Mouse (Mus musculus) embryonic facial prominence, embryonic 13.5 days (tissue): ENCODE results near the gene Ttc33. TPM values are rescaled to one million over a fixed set of nuclear protein-coding genes. Genes with fewer than 3 reads are reported as not detected.

Experiments used
- ATAC-seq: fragments of 200-750 bp; cut with Nextera tagmentation; 2 replicates; pipeline ENCODE4 v1.8.0; 2017; ENCODE audit warnings: low read depth; ENCODE audit not compliant: insufficient number of reproducible peaks, insufficient read depth, low FRiP score, low TSS enrichment
- H3K27ac ChIP-seq: fragments of 300-500 bp; sonication (generic); 2 replicates; pipeline ENCODE4 v1.5.1; 2015; ENCODE audit warnings: moderate library complexity, mild to moderate bottlenecking, inconsistent platforms
- H3K27me3 ChIP-seq: fragments of 300-500 bp; sonication (generic); 2 replicates; pipeline ENCODE4 v1.6.1; 2015; ENCODE audit warnings: mild to moderate bottlenecking, inconsistent platforms
- H3K36me3 ChIP-seq: fragments of 300-500 bp; sonication (generic); 2 replicates; pipeline ENCODE4 v1.6.1; 2015; ENCODE audit warnings: mild to moderate bottlenecking, inconsistent platforms
- H3K4me1 ChIP-seq: fragments of 300-500 bp; sonication (generic); 2 replicates; pipeline ENCODE4 v1.6.1; 2015; ENCODE audit warnings: inconsistent platforms
- H3K4me2 ChIP-seq: fragments of 300-500 bp; sonication (generic); 2 replicates; pipeline ENCODE4 v1.6.1; 2015; ENCODE audit warnings: moderate library complexity, mild to moderate bottlenecking, inconsistent platforms
- H3K4me3 ChIP-seq: fragments of 300-500 bp; sonication (generic); 2 replicates; pipeline ENCODE4 v1.5.1; 2015; ENCODE audit warnings: mild to moderate bottlenecking, inconsistent platforms
- H3K9ac ChIP-seq: fragments of 300-500 bp; sonication (generic); 2 replicates; pipeline ENCODE4 v1.6.1; 2015; ENCODE audit warnings: mild to moderate bottlenecking, inconsistent platforms
- H3K9me3 ChIP-seq: fragments of 300-500 bp; sonication (generic); 2 replicates; pipeline ENCODE4 v1.6.1; 2016; ENCODE audit warnings: inconsistent platforms
- WGBS: fragments of 180-500 bp; shearing (Covaris S2); methylation state at CpG from one replicate; pipeline ENCODE4 v1.1.7; 2015; ENCODE audit warnings: mixed read lengths; 5-methylcytosine and 5-hydroxymethylcytosine counted together
- polyA plus RNA-seq: library from polyadenylated mRNA; unstranded; fragments of >200 nt; fragmentation: Nextera tagmentation; extraction: Ambion mirVana; gene quantifications from 2 replicates; pipeline ENCODE4 v1.2.1, GENCODE M21; 2015

Ttc33 gene
- 40.5 and 48.3 TPM in 2 replicates for polyA plus RNA-seq

DNA sequence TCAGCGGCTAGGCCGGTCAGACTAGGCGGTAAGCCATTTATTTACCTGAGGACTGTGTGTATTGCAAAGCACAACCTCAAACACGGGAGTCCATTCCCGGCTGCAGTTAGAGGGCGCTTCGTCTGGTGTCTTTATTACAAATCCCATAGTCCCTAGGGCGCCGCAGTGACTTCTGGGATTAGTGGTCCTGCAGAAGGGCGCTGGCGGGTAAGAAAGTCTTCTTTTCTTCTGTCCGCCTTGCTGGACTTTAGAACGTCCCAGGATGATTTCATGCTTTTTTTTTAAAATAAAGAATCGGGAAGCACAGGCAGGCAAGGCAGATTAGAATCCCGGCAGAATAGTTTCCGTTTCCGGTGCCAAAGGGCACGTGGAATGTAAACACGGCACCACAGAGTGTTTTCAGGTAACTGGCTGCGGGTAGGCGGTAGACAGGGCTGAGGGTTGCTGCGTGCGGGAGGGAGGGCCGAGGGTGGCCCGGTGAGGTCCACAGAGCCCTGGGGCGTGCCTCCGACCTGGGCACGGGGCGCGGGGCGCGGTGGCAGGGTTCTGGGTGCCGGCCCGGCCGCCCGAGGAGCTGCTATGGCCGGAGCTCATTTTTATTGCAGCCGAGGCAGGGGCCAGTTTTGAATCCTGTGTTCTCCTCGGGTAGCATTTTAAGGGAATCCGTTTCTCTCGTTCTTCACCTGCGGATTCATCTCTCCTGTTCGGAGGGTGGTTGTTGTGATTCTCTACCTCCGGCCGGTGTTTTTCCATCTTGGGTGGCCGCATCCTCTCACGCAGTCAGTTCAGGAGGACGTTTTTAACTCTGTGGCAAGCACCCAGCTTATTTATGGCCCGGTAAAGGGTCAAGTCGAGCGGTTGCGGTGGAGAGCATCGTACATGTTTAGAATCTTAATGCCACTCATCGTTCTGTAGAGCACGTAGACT lies at the start of gene Ttc33:
Gene Ttc33, plus strand, starts transcription at position 160 of the 927 bp plus-strand sequence.
- H3K4me1 ChIP-seq: peaks cover 16% of the 10 kb centered on the region
- no peaks in the 10 kb centered on the region for H3K9me3 ChIP-seq
- H3K27me3 ChIP-seq: no peaks in the 10 kb centered on the region
- peak within 1 kb of the TSS; percentile 86 for H3K9ac ChIP-seq
- ATAC-seq: peak; percentile 77
- H3K4me3 ChIP-seq: peak within 1 kb of the TSS; percentile 92
- peak within 1 kb of the TSS; percentile 68 for H3K4me2 ChIP-seq
- peaks cover 11% of the 10 kb centered on the region for H3K36me3 ChIP-seq
- H3K27ac ChIP-seq: peak within 1 kb of the TSS; percentile 88
- under 1% methylated on average over 55 of the region's 55 CpGs for WGBS

DNA sequence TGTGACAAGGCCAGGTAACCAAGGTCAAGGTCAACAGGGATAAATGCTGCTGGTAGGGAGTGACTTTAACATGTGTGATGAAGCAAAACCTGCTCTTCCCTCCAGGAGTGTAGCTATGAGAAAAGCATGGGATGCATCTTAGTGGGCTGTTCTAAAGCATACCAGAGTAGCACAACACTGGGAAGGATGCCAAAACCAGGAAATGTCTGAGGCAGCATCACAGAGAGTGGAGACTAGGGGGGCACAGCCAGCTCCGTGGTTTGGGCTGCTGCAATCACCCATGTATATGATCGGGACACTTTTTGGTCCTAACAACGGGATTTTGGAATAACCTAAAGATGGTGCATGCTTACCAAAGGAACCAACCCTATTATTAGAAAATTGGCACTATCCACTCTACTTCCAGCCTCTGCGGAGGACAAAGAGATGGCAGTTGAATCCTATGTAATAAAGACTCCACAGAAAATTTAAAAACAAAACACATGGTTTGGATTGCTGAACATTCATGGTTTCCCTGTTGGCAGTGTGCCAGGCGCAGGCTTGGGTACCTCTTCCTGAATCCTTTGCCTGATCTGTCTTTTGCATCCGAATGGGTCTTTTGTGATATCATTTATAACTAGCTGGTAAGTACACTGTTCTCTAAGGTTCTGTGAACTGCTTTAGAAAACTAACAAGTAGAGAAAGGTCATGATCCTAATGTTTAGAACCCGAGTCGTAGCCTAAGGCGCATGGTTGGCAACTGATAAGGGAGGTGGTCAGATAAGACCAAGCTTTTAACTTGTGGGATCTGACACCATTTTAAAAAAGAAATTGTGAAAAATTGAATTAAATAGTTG lies 47.1 kb upstream of the Ttc33 start:
- Histone ChIP-seq H3K9me3 (no peaks in the 10 kb centered on the region), H3K27me3 (no peaks in the 10 kb centered on the region), H3K27ac (peak overlapping the region; percentile 68), H3K4me1 (peaks cover 13% of the 10 kb centered on the region), H3K4me3 (no peak overlapping the region), H3K4me2 (peak overlapping the region; percentile 26), H3K9ac (no peak overlapping the region), H3K36me3 (no peaks in the 10 kb centered on the region)
- ATAC-seq: peak; percentile 79
- WGBS: 48% methylated on average over 9 of the region's 9 CpGs

DNA sequence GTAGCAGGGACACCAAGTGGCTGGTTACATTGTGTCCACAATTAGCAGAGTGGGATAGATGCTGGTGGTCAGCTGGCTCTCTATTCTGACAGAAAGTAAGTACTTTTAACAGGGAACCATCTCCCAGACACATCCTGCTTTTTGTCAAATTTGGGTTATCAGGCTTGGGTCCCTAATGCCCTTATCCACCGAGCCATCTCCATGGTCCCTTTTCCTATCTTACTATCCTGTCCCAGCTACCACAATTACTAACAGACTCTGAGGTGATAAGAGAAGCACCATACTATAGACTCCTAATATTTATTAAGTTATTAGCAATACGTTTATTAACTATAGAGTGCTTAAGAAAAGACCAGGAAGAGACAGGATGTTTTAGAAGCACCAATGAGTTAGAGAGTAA lies 46.0 kb upstream of the Ttc33 start:
- H3K9ac ChIP-seq: no peak overlapping the region
- no peaks in the 10 kb centered on the region for H3K9me3 ChIP-seq
- H3K4me2 ChIP-seq: no peak overlapping the region
- peaks cover 13% of the 10 kb centered on the region for H3K4me1 ChIP-seq
- WGBS: 87% methylated on average over 2 of the region's 2 CpGs
- no peak overlapping the region for H3K4me3 ChIP-seq
- no peak overlapping the region for H3K27ac ChIP-seq
- no peaks in the 10 kb centered on the region for H3K36me3 ChIP-seq
- H3K27me3 ChIP-seq: no peaks in the 10 kb centered on the region
- ATAC-seq: no peak

DNA sequence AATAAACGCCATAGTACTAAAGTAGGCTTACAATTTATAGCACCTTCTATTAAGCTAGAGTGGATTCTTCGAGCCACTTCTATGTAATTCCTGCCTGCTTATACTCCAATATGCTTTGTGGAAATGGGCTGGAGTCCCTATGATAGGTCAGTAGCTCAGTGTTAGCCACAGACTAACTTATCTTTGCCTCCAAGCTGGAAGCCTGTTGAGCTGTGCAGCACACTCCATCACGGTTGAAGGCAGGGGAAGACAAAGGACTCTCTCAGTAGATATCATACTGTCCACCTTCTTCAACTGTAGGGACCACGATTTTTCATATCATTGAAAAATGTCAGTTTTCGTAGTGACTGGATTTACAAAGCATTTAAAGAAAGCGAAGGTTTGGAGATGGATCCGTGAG lies 45.5 kb upstream of the Ttc33 start:
- H3K27ac ChIP-seq: no peak overlapping the region
- H3K9ac ChIP-seq: no peak overlapping the region
- H3K4me1 ChIP-seq: peaks cover 14% of the 10 kb centered on the region
- H3K9me3 ChIP-seq: no peaks in the 10 kb centered on the region
- H3K4me3 ChIP-seq: no peak overlapping the region
- 87% methylated on average over 7 of the region's 7 CpGs for WGBS
- no peaks in the 10 kb centered on the region for H3K27me3 ChIP-seq
- no peak for ATAC-seq
- H3K4me2 ChIP-seq: no peak overlapping the region
- H3K36me3 ChIP-seq: no peaks in the 10 kb centered on the region

- no peak overlapping the region for H3K9ac ChIP-seq
- no peaks in the 10 kb centered on the region for H3K9me3 ChIP-seq
- no peaks in the 10 kb centered on the region for H3K27me3 ChIP-seq
- H3K36me3 ChIP-seq: no peaks in the 10 kb centered on the region
- ATAC-seq: no peak
- H3K27ac ChIP-seq: no peak overlapping the region
- no peak overlapping the region for H3K4me2 ChIP-seq
- peaks cover 19% of the 10 kb centered on the region for H3K4me1 ChIP-seq
- no peak overlapping the region for H3K4me3 ChIP-seq
Measured at GRCm38 (mm10) chr15:5140357-5140756, 45.0 kb upstream of the Ttc33 start.

DNA sequence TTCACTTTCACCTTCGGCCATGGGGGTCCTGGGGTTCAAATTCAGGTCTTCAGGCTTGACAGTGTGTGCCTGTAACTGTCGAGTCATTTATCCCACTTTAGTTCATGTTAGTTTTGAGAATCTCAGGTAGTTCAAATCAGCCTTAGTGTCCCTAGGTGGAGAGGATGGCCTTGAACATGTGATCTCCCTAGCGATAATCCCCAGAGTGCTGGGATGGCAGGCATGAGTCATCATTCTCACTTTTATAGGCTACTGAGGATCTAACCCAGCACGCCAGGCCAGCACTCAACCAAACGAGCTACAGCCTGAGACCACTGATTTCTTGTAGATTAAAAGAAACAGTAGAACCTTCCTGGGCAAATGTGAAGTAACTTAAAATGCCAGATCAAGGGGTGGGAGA lies 43.3 kb upstream of the Ttc33 start:
- WGBS: 68% methylated on average over 5 of the region's 5 CpGs
- no peaks in the 10 kb centered on the region for H3K27me3 ChIP-seq

GRCm38 (mm10) chr15:5142714-5143113 lies 42.6 kb upstream of the Ttc33 start:
- Histone ChIP-seq H3K36me3 (no peaks in the 10 kb centered on the region), H3K4me3 (peak overlapping the region; percentile 87; the same call in 1 of the 2 replicates), H3K27me3 (no peaks in the 10 kb centered on the region), H3K4me1 (peaks cover 18% of the 10 kb centered on the region), H3K4me2 (peak overlapping the region; percentile 71), H3K9ac (no peak overlapping the region), H3K9me3 (no peaks in the 10 kb centered on the region), H3K27ac (no peak overlapping the region)
- WGBS: 65% methylated on average over 5 of the region's 5 CpGs
- ATAC-seq: no peak

More for the DNA sequence above, 43.3 kb upstream of the Ttc33 start:
- Histone ChIP-seq H3K36me3 (no peaks in the 10 kb centered on the region), H3K4me1 (peaks cover 22% of the 10 kb centered on the region), H3K4me3 (no peak overlapping the region), H3K27ac (no peak overlapping the region), H3K9me3 (no peaks in the 10 kb centered on the region), H3K4me2 (no peak overlapping the region), H3K9ac (no peak overlapping the region)
- no peak for ATAC-seq

GRCm38 (mm10) chr15:5143361-5144020 lies 41.8 kb upstream of the Ttc33 start, which contains the start of gene Prkaa1:
Prkaa1 (plus strand) TSS chr15:5143861.
- Histone ChIP-seq H3K4me3 (peak within 1 kb of the TSS; percentile 87), H3K36me3 (no peaks in the 10 kb centered on the region), H3K4me2 (peak within 1 kb of the TSS; percentile 71), H3K4me1 (peaks cover 15% of the 10 kb centered on the region), H3K27me3 (no peaks in the 10 kb centered on the region), H3K27ac (peak within 1 kb of the TSS; percentile 94), H3K9me3 (no peaks in the 10 kb centered on the region), H3K9ac (peak within 1 kb of the TSS; percentile 91)
- ATAC-seq: peak; percentile 84
- under 1% methylated on average over 48 of the region's 80 CpGs for WGBS

DNA sequence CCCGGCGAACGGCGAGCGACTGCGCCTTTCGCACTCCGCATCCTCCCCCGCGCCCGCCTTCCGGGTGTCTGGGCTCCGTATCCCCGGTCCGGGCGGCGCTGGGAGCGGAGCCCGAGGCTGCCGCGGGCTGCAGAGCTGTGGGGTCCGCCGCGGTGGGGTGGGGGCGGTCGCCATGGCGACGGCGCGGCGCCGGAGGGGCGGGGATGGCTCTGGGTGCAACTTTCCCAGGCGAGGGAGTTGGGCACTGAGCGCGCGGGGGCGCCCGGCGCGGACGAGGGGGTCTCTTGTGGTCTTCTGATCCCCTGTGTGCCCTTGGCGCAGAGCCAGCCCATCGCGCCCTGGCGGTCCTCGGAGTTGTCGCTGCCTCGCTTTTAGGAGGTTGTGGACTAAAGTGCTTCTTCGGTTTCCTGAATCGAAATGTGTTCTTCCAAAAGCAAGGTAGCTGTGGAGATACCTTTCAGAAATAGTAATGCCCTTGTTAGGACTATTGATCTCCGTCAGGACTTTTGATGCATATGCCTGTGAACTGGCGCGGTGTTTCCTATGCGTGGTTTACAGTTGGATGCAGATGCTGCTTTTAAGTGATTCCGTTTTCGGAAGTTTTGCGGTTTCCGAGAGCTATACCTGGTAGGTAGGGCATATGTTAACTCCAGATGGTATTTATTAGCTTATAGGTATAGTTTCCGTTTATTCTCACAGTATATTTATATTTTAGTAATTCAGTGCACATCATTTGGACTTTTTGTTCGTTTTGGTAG lies 41.1 kb upstream of the Ttc33 start:
- Histone ChIP-seq H3K4me3 (peak overlapping the region; percentile 87), H3K4me2 (peak overlapping the region; percentile 71), H3K27me3 (no peaks in the 10 kb centered on the region), H3K4me1 (peaks cover 20% of the 10 kb centered on the region), H3K9ac (peak overlapping the region; percentile 91), H3K36me3 (no peaks in the 10 kb centered on the region), H3K27ac (peak overlapping the region; percentile 94), H3K9me3 (no peaks in the 10 kb centered on the region)
- ATAC-seq: peak; percentile 81
- under 1% methylated on average over 58 of the region's 61 CpGs for WGBS

GRCm38 (mm10) chr15:5145196-5145945 lies 40.0 kb upstream of the Ttc33 start:
- H3K4me3 ChIP-seq: peak overlapping the region; percentile 87
- H3K9ac ChIP-seq: peak overlapping the region; percentile 91
- H3K27ac ChIP-seq: no peak overlapping the region
- peak overlapping the region; percentile 71 for H3K4me2 ChIP-seq
- 43% methylated on average over 9 of the region's 9 CpGs for WGBS
- no peaks in the 10 kb centered on the region for H3K27me3 ChIP-seq
- no peaks in the 10 kb centered on the region for H3K9me3 ChIP-seq
- H3K4me1 ChIP-seq: peaks cover 21% of the 10 kb centered on the region
- H3K36me3 ChIP-seq: no peaks in the 10 kb centered on the region
- ATAC-seq: no peak
